Mouse (Mus musculus) heart, postnatal 0 days (tissue): Measurements from ENCODE around the gene Olfr146. TPM values are rescaled to one million over a fixed set of nuclear protein-coding genes. Genes with fewer than 3 reads are reported as not detected.

Source experiments
- ATAC-seq: fragments of 200-750 bp; cut with Nextera tagmentation; 2 replicates; pipeline ENCODE4 v1.8.0; 2017; ENCODE audit warnings: low read depth, moderate number of reproducible peaks, moderate library complexity; ENCODE audit not compliant: insufficient read depth
- DNase-seq: peaks from one replicate; pipeline ENCODE4 v3.0.0-alpha.2; 2016; ENCODE audit warnings: low spot score
- H3K27ac ChIP-seq: fragments of 300-500 bp; sonication (generic); 2 replicates; pipeline ENCODE4 v1.5.1; 2014; ENCODE audit warnings: low read depth, mild to moderate bottlenecking
- H3K27me3 ChIP-seq: fragments of 300-500 bp; sonication (generic); 2 replicates; pipeline ENCODE4 v1.6.1; 2014; ENCODE audit warnings: low read length, mixed read lengths; ENCODE audit not compliant: control insufficient read depth, insufficient read depth
- H3K36me3 ChIP-seq: fragments of 300-500 bp; sonication (generic); replicated peaks from 2 replicates; pipeline ENCODE4 v1.6.1; 2014; ENCODE audit warnings: low read length, mixed read lengths; ENCODE audit not compliant: control insufficient read depth, insufficient read depth
- H3K4me1 ChIP-seq: fragments of 300-500 bp; sonication (generic); 2 replicates; pipeline ENCODE4 v1.6.1; 2014; ENCODE audit warnings: antibody characterized with exemption; ENCODE audit not compliant: control insufficient read depth, insufficient read depth
- H3K4me2 ChIP-seq: fragments of 300-500 bp; sonication (generic); 2 replicates; pipeline ENCODE4 v1.6.1; 2014; ENCODE audit warnings: low read depth, mild to moderate bottlenecking, low read length, moderate library complexity
- H3K4me3 ChIP-seq: fragments of 300-500 bp; sonication (generic); 2 replicates; pipeline ENCODE4 v1.5.1; 2014; ENCODE audit warnings: low read depth, low read length
- H3K9ac ChIP-seq: fragments of 300-500 bp; sonication (generic); replicated peaks from 2 replicates; pipeline ENCODE4 v1.6.1; 2014; ENCODE audit warnings: low read depth, low read length, mixed read lengths
- H3K9me3 ChIP-seq: fragments of 300-500 bp; sonication (generic); replicated peaks from 2 replicates; pipeline ENCODE4 v1.6.1; 2016; ENCODE audit warnings: low read length; ENCODE audit not compliant: control insufficient read depth
- CTCF ChIP-seq: IDR thresholded peaks from 2 replicates; pipeline ENCODE4 v1.5.1; 2016; ENCODE audit warnings: antibody characterized with exemption, control low read depth, low read depth
- EP300 ChIP-seq: IDR thresholded peaks from 2 replicates; pipeline ENCODE4 v1.6.1; 2016; ENCODE audit warnings: antibody characterized with exemption, low read depth
- WGBS: fragments of 180-500 bp; shearing (Covaris S2); extraction: QIAGEN DNeasy Blood & Tissue Kit; methylation state at CpG from one replicate; pipeline ENCODE4 v1.1.7; 2014; 5-methylcytosine and 5-hydroxymethylcytosine counted together
- microRNA-seq: library from miRNA; unstranded; fragments of <30 nt; microRNA quantifications from one replicate; pipeline ENCODE4, GENCODE M21; 2016
- polyA plus RNA-seq: library from polyadenylated mRNA; unstranded; fragments of >200 nt; fragmentation: Nextera tagmentation; extraction: Ambion mirVana; gene quantifications from 2 replicates; pipeline ENCODE4 v1.2.1, GENCODE M21; 2015
- total RNA-seq: library from RNA; depleted of rRNA; stranded (reverse); fragments of >200 nt; gene quantifications from 2 replicates; pipeline ENCODE4 v1.2.3, GENCODE M21; 2014; ENCODE audit warnings: low replicate concordance; rRNA removed

Gene Olfr146
- total RNA-seq (not detected in 2 replicates), polyA plus RNA-seq (not detected in 2 replicates)

GRCm38 (mm10) chr9:39023277-39023676, at the start of gene Olfr146:
Gene Olfr146, minus strand, starts transcription at chr9:39023377.
- H3K4me2 ChIP-seq: no peak within 1 kb of the TSS
- TF ChIP-seq CTCF (no peak), EP300 (no peak)
- H3K27ac ChIP-seq: no peak within 1 kb of the TSS
- DNase-seq (no peak), ATAC-seq (no peak)
- H3K4me1 ChIP-seq: no peaks in the 10 kb centered on the region
- no peak within 1 kb of the TSS for H3K9ac ChIP-seq
- no peaks in the 10 kb centered on the region for H3K9me3 ChIP-seq
- WGBS: 64% methylated on average over 1 of the region's 1 CpGs
- H3K4me3 ChIP-seq: no peak within 1 kb of the TSS
- no peaks in the 10 kb centered on the region for H3K27me3 ChIP-seq
- H3K36me3 ChIP-seq: no peaks in the 10 kb centered on the region

DNA sequence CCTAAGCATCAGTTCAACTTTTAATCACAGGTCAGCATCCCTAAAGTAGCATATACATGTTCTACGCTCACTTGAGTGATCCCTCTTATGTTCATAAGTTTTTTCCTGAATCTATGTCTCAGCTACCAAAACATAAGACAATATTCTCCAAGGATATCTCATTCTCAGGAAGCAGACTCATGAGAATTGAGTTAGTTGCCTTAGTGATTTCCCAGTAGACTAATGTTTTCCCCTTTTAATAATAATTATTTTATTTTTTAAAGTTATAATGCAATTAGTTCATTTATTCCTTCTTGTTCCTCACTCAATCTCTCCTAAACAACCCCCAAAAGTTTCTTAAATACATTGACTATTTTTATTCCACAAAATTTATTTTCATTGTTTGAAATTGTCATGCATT, 41.7 kb upstream of the Olfr146 start, which contains the start of gene Olfr937:
Olfr937 (minus strand) TSS at position 101 of the 400 bp plus-strand sequence.
- TF ChIP-seq EP300 (no peak), CTCF (no peak)

GRCm38 (mm10) chr9:38999583-38999982, 23.6 kb downstream of the Olfr146 start, which contains the start of gene Olfr935:
Gene Olfr935, minus strand, starts transcription at chr9:38999683.
- no peak for TF ChIP-seq EP300
- TF ChIP-seq CTCF: no peak
- ATAC-seq: no peak
- WGBS: 63% methylated on average over 2 of the region's 2 CpGs

More for the DNA sequence above, 41.7 kb upstream of the Olfr146 start, which contains the start of gene Olfr937:
- DNase-seq (no peak), ATAC-seq (no peak)
- Histone ChIP-seq H3K4me3 (no peak within 1 kb of the TSS), H3K27me3 (no peaks in the 10 kb centered on the region), H3K9me3 (no peaks in the 10 kb centered on the region), H3K9ac (no peak within 1 kb of the TSS), H3K27ac (no peak within 1 kb of the TSS), H3K36me3 (no peaks in the 10 kb centered on the region), H3K4me2 (no peak within 1 kb of the TSS), H3K4me1 (no peaks in the 10 kb centered on the region)
- WGBS: 75% methylated on average over 1 of the region's 1 CpGs

DNA sequence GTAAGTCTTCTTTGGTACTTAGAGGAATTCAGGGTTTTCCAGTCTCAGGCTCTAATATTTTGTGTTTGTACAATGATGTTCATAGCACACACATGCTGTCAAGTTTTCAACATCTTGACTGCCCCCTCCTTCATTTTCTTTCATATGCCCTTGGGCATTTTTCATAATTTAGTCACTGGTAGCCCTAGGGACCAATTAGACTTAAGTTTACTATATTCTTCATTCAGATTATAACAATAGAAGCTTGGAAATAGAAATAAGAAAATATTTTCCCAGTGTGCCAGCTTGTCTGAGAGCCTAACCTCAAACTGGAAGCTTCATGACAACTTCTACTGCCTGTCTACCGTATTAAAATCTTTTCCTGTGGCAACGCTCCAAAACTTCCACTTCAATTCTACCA, 35.0 kb downstream of the Olfr146 start, which contains the start of gene Olfr934:
Olfr934 (minus strand) TSS at position 101 of the 400 bp plus-strand sequence.
- TF ChIP-seq CTCF: no peak
- no peak for TF ChIP-seq EP300
- DNase-seq: no peak
- no peak for ATAC-seq
- no peak within 1 kb of the TSS for H3K4me2 ChIP-seq
- no peaks in the 10 kb centered on the region for H3K27me3 ChIP-seq
- 73% methylated on average over 2 of the region's 2 CpGs for WGBS
- no peak within 1 kb of the TSS for H3K4me3 ChIP-seq
- no peaks in the 10 kb centered on the region for H3K4me1 ChIP-seq
- no peak within 1 kb of the TSS for H3K9ac ChIP-seq
- H3K9me3 ChIP-seq: no peaks in the 10 kb centered on the region
- H3K27ac ChIP-seq: no peak within 1 kb of the TSS
- H3K36me3 ChIP-seq: no peaks in the 10 kb centered on the region

More at GRCm38 (mm10) chr9:38999583-38999982, 23.6 kb downstream of the Olfr146 start, which contains the start of gene Olfr935:
- Histone ChIP-seq H3K4me2 (no peak within 1 kb of the TSS), H3K36me3 (no peaks in the 10 kb centered on the region), H3K27ac (no peak within 1 kb of the TSS), H3K27me3 (no peaks in the 10 kb centered on the region), H3K9ac (no peak within 1 kb of the TSS), H3K9me3 (no peaks in the 10 kb centered on the region), H3K4me3 (no peak within 1 kb of the TSS), H3K4me1 (no peaks in the 10 kb centered on the region)
- DNase-seq: no peak

DNA sequence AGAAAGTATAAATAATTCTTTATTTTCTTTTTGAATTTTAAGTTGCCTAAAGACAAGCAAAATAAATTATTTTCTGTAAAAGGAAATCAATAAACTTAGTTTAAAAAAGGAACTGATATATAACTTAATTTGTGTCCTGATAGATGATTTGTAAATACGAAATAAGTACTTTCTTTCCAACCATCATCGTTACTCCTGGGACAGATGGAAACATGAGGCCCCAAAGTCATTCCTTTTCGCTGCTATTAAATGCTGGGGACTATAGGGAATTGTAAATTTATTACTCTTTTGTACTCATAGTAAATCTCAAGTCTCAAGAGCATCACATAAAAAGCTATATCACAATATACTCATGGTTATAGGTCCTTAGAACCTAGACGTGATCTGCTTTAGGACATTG, 51.2 kb downstream of the Olfr146 start, which contains the start of gene Olfr933:
Olfr933 (plus strand) TSS at position 301 of the 400 bp plus-strand sequence.
- DNase-seq (no peak), ATAC-seq (no peak)
- Histone ChIP-seq H3K4me2 (no peak within 1 kb of the TSS), H3K9me3 (no peaks in the 10 kb centered on the region), H3K27me3 (no peaks in the 10 kb centered on the region), H3K4me1 (no peaks in the 10 kb centered on the region), H3K9ac (no peak within 1 kb of the TSS), H3K36me3 (no peaks in the 10 kb centered on the region), H3K4me3 (no peak within 1 kb of the TSS), H3K27ac (no peak within 1 kb of the TSS)
- TF ChIP-seq CTCF (no peak), EP300 (no peak)
- WGBS: 66% methylated on average over 4 of the region's 4 CpGs

Small RNA genes within 50 kb of the gene (microRNA-seq; reads per million reads assigned to microRNA genes)
- gene Gm25529: not detected

Other genes with a start within 250 kb of the Olfr146 start
- gene Olfr922, start 208.8 kb downstream of the Olfr146 start, total RNA-seq: not detected in 2 replicates
- gene Olfr922, start 208.8 kb downstream of the Olfr146 start, polyA plus RNA-seq: not detected in 2 replicates
- gene Olfr923, start 196.8 kb downstream of the Olfr146 start, total RNA-seq: not detected in 2 replicates
- gene Olfr923, start 196.8 kb downstream of the Olfr146 start, polyA plus RNA-seq: not detected in 2 replicates
- not detected in 2 replicates for gene Olfr924, start 178.9 kb downstream of the Olfr146 start, total RNA-seq
- not detected in 2 replicates for gene Olfr924, start 178.9 kb downstream of the Olfr146 start, polyA plus RNA-seq
- not detected in 2 replicates for gene Olfr26, start 168.3 kb downstream of the Olfr146 start, total RNA-seq
- gene Olfr26, start 168.3 kb downstream of the Olfr146 start, polyA plus RNA-seq: not detected in 2 replicates
- gene Olfr926, start 146.3 kb downstream of the Olfr146 start, total RNA-seq: not detected in 2 replicates
- not detected in 2 replicates for gene Olfr926, start 146.3 kb downstream of the Olfr146 start, polyA plus RNA-seq
- gene Olfr930, start 93.6 kb downstream of the Olfr146 start, total RNA-seq: not detected in 2 replicates
- not detected in 2 replicates for gene Olfr930, start 93.6 kb downstream of the Olfr146 start, polyA plus RNA-seq
- gene Olfr933, start 51.1 kb downstream of the Olfr146 start, total RNA-seq: not detected in 2 replicates
- gene Olfr933, start 51.1 kb downstream of the Olfr146 start, polyA plus RNA-seq: not detected in 2 replicates
- gene Olfr934, start 35.1 kb downstream of the Olfr146 start, total RNA-seq: not detected in 2 replicates
- gene Olfr934, start 35.1 kb downstream of the Olfr146 start, polyA plus RNA-seq: not detected in 2 replicates
- gene Olfr935, start 23.7 kb downstream of the Olfr146 start, total RNA-seq: not detected in 2 replicates
- not detected in 2 replicates for gene Olfr935, start 23.7 kb downstream of the Olfr146 start, polyA plus RNA-seq
- not detected in 2 replicates for gene Olfr937, start 41.6 kb upstream of the Olfr146 start, total RNA-seq
- gene Olfr937, start 41.6 kb upstream of the Olfr146 start, polyA plus RNA-seq: not detected in 2 replicates
- not detected in 2 replicates for gene Olfr938, start 55.5 kb upstream of the Olfr146 start, total RNA-seq
- gene Olfr938, start 55.5 kb upstream of the Olfr146 start, polyA plus RNA-seq: not detected in 2 replicates
- not detected in 2 replicates for gene Olfr27, start 104.8 kb upstream of the Olfr146 start, total RNA-seq
- gene Olfr27, start 104.8 kb upstream of the Olfr146 start, polyA plus RNA-seq: not detected in 2 replicates
- not detected in 2 replicates for gene Olfr943, start 142.9 kb upstream of the Olfr146 start, total RNA-seq
- not detected in 2 replicates for gene Olfr943, start 142.9 kb upstream of the Olfr146 start, polyA plus RNA-seq
- gene Olfr944, start 178.5 kb upstream of the Olfr146 start, total RNA-seq: not detected in 2 replicates
- gene Olfr944, start 178.5 kb upstream of the Olfr146 start, polyA plus RNA-seq: not detected in 2 replicates
- not detected in 2 replicates for gene Olfr1537, start 226.6 kb upstream of the Olfr146 start, total RNA-seq
- gene Olfr1537, start 226.6 kb upstream of the Olfr146 start, polyA plus RNA-seq: not detected in 2 replicates